Mouse (Mus musculus) cerebellum, postnatal 25 days (tissue): ENCODE data around the gene Flnc.

Experiments used
- DNase-seq, 2 experiments: peaks; one replicate each; pipeline ENCODE4 v3.0.0; 2021; ENCODE audit warnings: mixed read lengths in 2 of 2

The Flnc gene

GRCm38 (mm10) chr6:29432156-29432555 lies 900 bp upstream of the Flnc start:
- no peak for DNase-seq

DNA sequence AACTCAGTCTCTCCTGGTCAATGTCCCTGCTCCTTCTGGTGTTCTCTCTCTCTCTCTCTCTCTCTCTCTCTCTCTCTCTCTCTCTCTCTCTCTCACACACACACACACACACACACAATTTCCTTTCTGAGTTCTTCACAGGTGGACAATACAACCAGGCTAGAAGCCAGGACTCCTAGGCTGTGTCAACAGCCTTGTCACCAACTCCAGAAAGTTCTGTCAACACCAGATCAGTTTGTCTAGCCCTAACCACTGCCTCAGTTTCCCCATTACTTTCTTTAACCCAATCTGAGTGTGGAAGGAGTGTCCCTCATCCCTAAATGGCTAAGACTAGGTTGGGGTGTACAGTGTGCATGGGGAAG lies 399 bp upstream of the Flnc start:
- DNase-seq = no peak

GRCm38 (mm10) chr6:29433804-29434795 lies 1.0 kb downstream of the Flnc start:
- peak; percentile 17 to 30 for DNase-seq

GRCm38 (mm10) chr6:29434911-29435691 lies 2.0 kb downstream of the Flnc start:
- peak in 1 of 2 experiments; percentile 28 for DNase-seq

DNA sequence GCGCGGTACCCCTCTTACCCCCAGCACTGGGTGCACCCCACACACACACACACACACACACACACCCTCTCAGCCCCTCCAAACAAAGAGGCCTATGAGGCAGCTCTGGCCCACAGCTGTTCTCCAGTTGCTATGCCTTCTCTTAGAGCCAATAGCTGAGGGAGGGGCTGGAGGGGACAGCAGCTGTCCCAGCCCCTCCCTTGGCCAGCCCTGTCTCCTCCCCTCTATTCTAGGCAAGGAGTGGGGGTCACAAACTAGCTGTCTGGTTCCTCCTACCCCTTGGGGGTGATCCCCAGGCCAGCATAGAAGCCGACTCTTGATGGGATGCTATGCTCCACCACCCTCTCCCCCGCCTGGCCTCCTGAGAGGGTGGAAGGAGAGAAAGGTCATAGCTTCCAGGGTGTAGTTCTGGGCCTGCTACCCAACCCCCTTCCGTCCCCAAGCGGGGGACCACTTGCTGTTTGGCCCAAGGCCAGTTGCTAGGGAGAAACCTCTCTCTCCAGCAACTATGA lies 2.9 kb downstream of the Flnc start:
- DNase-seq = peak in 1 of 2 experiments; percentile 18

- peak in 1 of 2 experiments; percentile 14 for DNase-seq
These were observed 3.4 kb downstream of the Flnc start for GRCm38 (mm10) chr6:29436461-29436934.

DNA sequence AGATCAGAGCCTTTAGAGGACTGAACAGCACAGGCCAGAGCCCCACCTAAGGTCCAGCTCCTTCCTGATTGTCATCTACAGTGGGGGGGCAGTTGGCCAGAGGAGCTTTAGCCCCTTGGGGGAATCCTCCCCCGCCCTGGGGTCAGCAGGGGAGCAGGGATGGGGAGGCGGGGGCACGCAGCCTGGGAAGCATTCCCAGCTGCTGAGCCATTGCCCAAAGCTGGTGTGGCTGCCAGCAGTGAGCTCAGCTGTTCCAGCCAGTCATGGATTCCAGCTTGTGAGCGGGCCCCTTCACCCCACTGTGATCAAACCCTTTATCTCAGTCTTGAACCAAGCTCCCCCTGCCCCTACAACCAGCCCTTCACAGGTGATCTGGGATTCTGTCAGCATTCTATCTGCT lies 6.2 kb downstream of the Flnc start:
- DNase-seq = peak in 1 of 2 experiments; percentile 18

- no peak for DNase-seq
These were observed 6.7 kb downstream of the Flnc start for GRCm38 (mm10) chr6:29439789-29440188.

DNA sequence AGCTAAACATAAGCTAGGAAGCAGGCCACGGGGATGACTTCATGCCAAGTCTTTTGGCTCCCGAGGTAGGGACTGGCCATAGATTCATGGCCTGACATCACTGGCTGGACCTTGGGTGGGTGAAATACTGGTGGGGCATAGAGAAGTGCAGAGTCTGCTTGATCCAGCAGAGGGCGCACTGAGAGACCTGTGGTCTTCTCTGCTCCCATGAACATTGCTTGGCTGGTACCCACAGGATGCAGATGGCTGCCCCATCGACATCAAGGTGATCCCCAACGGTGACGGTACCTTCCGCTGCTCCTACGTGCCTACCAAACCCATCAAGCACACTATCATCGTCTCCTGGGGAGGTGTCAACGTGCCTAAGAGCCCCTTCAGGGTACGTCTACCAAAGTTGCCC lies 11.7 kb downstream of the Flnc start:
- peak; percentile 35 to 55 for DNase-seq

GRCm38 (mm10) chr6:29445354-29445753 lies 12.3 kb downstream of the Flnc start:
- DNase-seq = no peak

GRCm38 (mm10) chr6:29449858-29450257 lies 16.8 kb downstream of the Flnc start:
- DNase-seq = no peak

GRCm38 (mm10) chr6:29450667-29451066 lies 17.6 kb downstream of the Flnc start:
- DNase-seq = no peak

GRCm38 (mm10) chr6:29461502-29461901 lies 28.4 kb downstream of the Flnc start:
- DNase-seq = no peak

DNA sequence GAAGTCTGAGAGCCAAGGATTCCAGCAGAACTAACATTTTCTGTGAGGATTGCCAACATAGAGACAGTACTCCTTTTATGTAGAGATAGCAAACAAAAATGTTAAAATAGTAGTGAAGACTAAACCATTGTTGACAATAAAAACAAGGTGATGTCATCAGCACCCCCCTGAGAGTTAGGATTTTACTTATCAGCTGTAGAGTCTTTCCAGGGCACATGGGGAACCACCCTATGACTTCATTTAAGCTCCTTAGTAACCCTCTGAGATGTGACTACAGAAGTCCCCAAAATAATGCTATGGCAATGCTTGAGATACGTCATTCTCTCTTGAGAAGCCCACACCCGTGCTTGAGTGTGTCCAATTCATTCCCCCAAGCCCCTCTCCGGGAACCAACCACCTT lies 30.3 kb downstream of the Flnc start:
- DNase-seq = no peak

GRCm38 (mm10) chr6:29467583-29468354 lies 34.7 kb downstream of the Flnc start, which contains the start of gene Atp6v1f:
Atp6v1f (plus strand) TSS chr6:29467718.
- DNase-seq = peak; percentile 94 to 98

GRCm38 (mm10) chr6:29468851-29469250 lies 35.8 kb downstream of the Flnc start:
- no peak for DNase-seq

DNA sequence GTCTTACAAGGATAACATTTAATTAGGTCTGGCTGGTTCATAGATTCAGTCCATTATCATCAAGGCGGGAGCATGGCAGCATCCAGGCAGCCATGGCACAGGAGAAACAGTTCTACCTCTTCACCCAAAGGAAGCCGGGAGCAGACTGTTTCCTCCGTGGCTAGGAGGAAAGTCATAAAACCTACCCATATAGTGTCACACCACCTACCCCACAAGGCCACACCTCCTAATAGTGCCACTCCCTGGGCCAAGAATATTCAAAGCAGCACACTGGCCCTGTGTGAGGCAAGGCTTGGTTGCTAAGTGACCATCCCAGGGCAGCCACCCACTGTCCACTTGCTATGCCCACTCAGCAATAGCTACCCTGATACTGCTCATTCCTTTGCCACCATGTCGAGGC lies 38.1 kb downstream of the Flnc start, which contains the start of gene Atp6v1fnb:
Gene Atp6v1fnb, plus strand, starts transcription at position 301 of the 400 bp plus-strand sequence.
- DNase-seq = no peak

- DNase-seq = peak; percentile 51 to 73
These were observed 41.1 kb downstream of the Flnc start for GRCm38 (mm10) chr6:29473941-29474691.

DNA sequence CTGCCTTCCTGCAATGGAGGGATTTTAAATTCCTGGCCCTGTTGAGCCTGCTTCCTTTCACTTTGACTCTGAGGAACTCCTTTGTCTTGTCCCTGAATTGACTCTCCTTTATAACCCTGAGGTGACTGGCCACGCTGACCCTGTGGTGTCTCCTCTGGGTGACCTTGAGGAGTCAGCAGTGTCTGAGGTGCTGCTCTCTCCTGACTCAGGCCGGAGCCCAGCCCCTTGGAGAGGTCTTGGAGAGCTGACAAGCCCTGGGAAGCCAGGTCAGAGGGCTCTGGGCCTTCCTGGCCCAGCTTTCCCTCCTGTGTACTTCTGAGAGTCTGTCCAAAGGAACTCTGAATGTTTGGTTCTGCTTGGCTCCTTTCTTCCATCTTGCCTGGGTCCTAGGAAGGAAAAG lies 41.7 kb downstream of the Flnc start:
- no peak for DNase-seq

DNA sequence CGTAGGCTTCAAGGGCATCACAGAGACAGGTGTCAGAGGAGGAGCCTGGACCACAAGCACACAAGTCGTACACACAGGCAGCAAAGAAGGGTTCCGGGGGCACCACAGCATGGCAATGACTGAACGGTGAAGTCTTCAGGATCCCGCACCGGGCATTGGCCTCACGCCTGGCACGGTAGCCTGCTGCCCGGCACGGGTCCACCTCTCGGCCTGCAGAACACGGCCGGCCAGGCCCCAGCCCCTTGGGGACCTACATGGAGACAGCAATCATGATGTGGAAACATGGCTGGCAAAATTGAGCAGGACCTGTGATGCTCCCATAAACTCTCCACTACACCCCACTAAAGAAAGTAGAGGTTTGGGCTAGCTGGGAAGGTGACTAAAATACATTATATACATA lies 49.6 kb downstream of the Flnc start:
- no peak for DNase-seq
